Mouse (Mus musculus) liver, embryonic 14.5 days (tissue): Measurements from ENCODE around the gene Cacnb4. TPM values are rescaled to one million over a fixed set of nuclear protein-coding genes. Genes with fewer than 3 reads are reported as not detected.

Experiments
- ATAC-seq: fragments of 200-750 bp; cut with Nextera tagmentation; 2 replicates; pipeline ENCODE4 v1.8.0; 2017; ENCODE audit warnings: moderate number of reproducible peaks, mild to moderate bottlenecking, moderate library complexity; ENCODE audit not compliant: insufficient read depth
- DNase-seq, 3 experiments: peaks; one replicate each; pipeline ENCODE4 v3.0.0-alpha.2; 2012 to 2013; ENCODE audit warnings: low read depth in 3 of 3, low spot score in 3 of 3
- H3K27ac ChIP-seq: fragments of 300-500 bp; sonication (generic); 2 replicates; pipeline ENCODE4 v1.5.1; 2014; ENCODE audit warnings: moderate library complexity, mild to moderate bottlenecking, control low read depth, inconsistent platforms
- H3K27me3 ChIP-seq: fragments of 300-500 bp; sonication (generic); 2 replicates; pipeline ENCODE4 v1.6.1; 2014; ENCODE audit warnings: mild to moderate bottlenecking, low read length, moderate library complexity; ENCODE audit not compliant: control insufficient read depth, insufficient read depth
- H3K36me3 ChIP-seq: fragments of 300-500 bp; sonication (generic); replicated peaks from 2 replicates; pipeline ENCODE4 v1.6.1; 2014; ENCODE audit warnings: low read depth; ENCODE audit not compliant: control insufficient read depth, insufficient read depth
- H3K4me1 ChIP-seq, 2 experiments: fragments of 200-500 bp in 1 of 2; fragments of 300-500 bp in 1 of 2; sonication (generic) in 1 of 2; replicated peaks; 2 replicates each; pipeline ENCODE4 v1.6.1; 2012 to 2014; ENCODE audit warnings: antibody characterized with exemption in 1 of 2, inconsistent platforms in 1 of 2, low read length in 1 of 2; ENCODE audit not compliant: control insufficient read depth in 2 of 2, insufficient read depth in 2 of 2
- H3K4me2 ChIP-seq: fragments of 300-500 bp; sonication (generic); 2 replicates; pipeline ENCODE4 v1.6.1; 2014; ENCODE audit warnings: low read depth, mild to moderate bottlenecking, control low read depth, moderate library complexity
- H3K4me3 ChIP-seq, 2 experiments: fragments of 200-500 bp in 1 of 2; fragments of 300-500 bp in 1 of 2; sonication (generic) in 1 of 2; 2 replicates each; pipeline ENCODE4 v1.5.1; 2012 to 2014; ENCODE audit warnings: low read depth in 2 of 2, low read length in 2 of 2, mild to moderate bottlenecking in 2 of 2, control low read depth in 1 of 2, inconsistent platforms in 1 of 2, moderate library complexity in 1 of 2; ENCODE audit not compliant: insufficient read depth in 1 of 2
- H3K9ac ChIP-seq: fragments of 300-500 bp; sonication (generic); replicated peaks from 2 replicates; pipeline ENCODE4 v1.6.1; 2014; ENCODE audit warnings: mild to moderate bottlenecking, control low read depth, moderate library complexity
- H3K9me3 ChIP-seq: fragments of 300-500 bp; sonication (generic); 2 replicates; pipeline ENCODE4 v1.6.1; 2016; ENCODE audit warnings: low read length, mixed read lengths; ENCODE audit not compliant: control insufficient read depth
- CTCF ChIP-seq: IDR thresholded peaks from 2 replicates; pipeline ENCODE4 v1.5.1; 2016; ENCODE audit warnings: antibody characterized with exemption, low read depth, control low read depth
- EP300 ChIP-seq: IDR thresholded peaks from 2 replicates; pipeline ENCODE4 v1.6.1; 2016; ENCODE audit warnings: antibody characterized with exemption, low read depth
- WGBS: fragments of 180-500 bp; shearing (Covaris S2); extraction: QIAGEN DNeasy Blood & Tissue Kit; methylation state at CpG from one replicate; pipeline ENCODE4 v1.1.7; 2014; ENCODE audit not compliant: insufficient replicate concordance; 5-methylcytosine and 5-hydroxymethylcytosine counted together
- polyA plus RNA-seq, 2 experiments: library from polyadenylated mRNA; depleted of rRNA in 1 of 2; stranded (reverse) in 1 of 2; unstranded in 1 of 2; fragments of >200 nt; fragmentation: Nextera tagmentation in 1 of 2; extraction: Ambion mirVana in 1 of 2; gene quantifications; 2 replicates each; pipeline versions ENCODE4 v1.2.1 to v1.2.3; 2012 to 2014

The Cacnb4 gene
- polyA plus RNA-seq, 2 experiments = 0.06 to 0.19 TPM

GRCm38 (mm10) chr2:52435919-52436632, 240.6 kb downstream of the Cacnb4 start:
- Histone ChIP-seq H3K4me1 (0 out of 4 replicates have a peak, but pooled peaks cover 0 to 2% of the 10 kb centered on the region in 2 experiments), H3K36me3 (no peaks in the 10 kb centered on the region), H3K27me3 (no peaks in the 10 kb centered on the region), H3K4me3 (no peak overlapping the region), H3K9ac (no peak overlapping the region), H3K4me2 (no peak overlapping the region), H3K27ac (no peak overlapping the region), H3K9me3 (no peaks in the 10 kb centered on the region)
- ATAC-seq = no peak
- TF ChIP-seq EP300 (no peak), CTCF (no peak)
- no peak for DNase-seq
- WGBS = 70% methylated on average over 14 of the region's 14 CpGs

- H3K27ac ChIP-seq = no peak overlapping the region
- no peaks in the 10 kb centered on the region for H3K36me3 ChIP-seq
- no peak overlapping the region for H3K4me2 ChIP-seq
- no peak overlapping the region for H3K4me3 ChIP-seq
- DNase-seq = no peak
- H3K9me3 ChIP-seq = no peaks in the 10 kb centered on the region
- 72% methylated on average over 7 of the region's 7 CpGs for WGBS
- H3K9ac ChIP-seq = no peak overlapping the region
- no peaks in the 10 kb centered on the region for H3K27me3 ChIP-seq
- no peak for ATAC-seq
- TF ChIP-seq EP300 = no peak
- TF ChIP-seq CTCF = no peak
- H3K4me1 ChIP-seq = 0 out of 4 replicates have a peak, but pooled peaks cover 0 to 2% of the 10 kb centered on the region in 2 experiments
Observed at GRCm38 (mm10) chr2:52433365-52433764, 243.3 kb downstream of the Cacnb4 start.

- Histone ChIP-seq H3K9ac (no peak overlapping the region), H3K4me1 (peaks cover 5 to 15% of the 10 kb centered on the region in 2 experiments), H3K4me2 (no peak overlapping the region), H3K4me3 (no peak overlapping the region), H3K27ac (no peak overlapping the region), H3K9me3 (no peaks in the 10 kb centered on the region), H3K36me3 (no peaks in the 10 kb centered on the region), H3K27me3 (no peaks in the 10 kb centered on the region)
- no peak for TF ChIP-seq EP300
- TF ChIP-seq CTCF = no peak
- WGBS = 77% methylated on average over 3 of the region's 3 CpGs
- DNase-seq (no peak), ATAC-seq (no peak)
Observed at GRCm38 (mm10) chr2:52427383-52427782, 249.2 kb downstream of the Cacnb4 start.

GRCm38 (mm10) chr2:52426041-52426440, 250.6 kb downstream of the Cacnb4 start:
- Histone ChIP-seq H3K9ac (peak overlapping the region; percentile 84), H3K4me2 (peak overlapping the region; percentile 78), H3K27ac (no peak overlapping the region), H3K27me3 (no peaks in the 10 kb centered on the region), H3K4me3 (peak overlapping the region in 1 of 2 experiments; percentile 96; a peak in 2 of 4 replicates), H3K9me3 (no peaks in the 10 kb centered on the region), H3K36me3 (no peaks in the 10 kb centered on the region), H3K4me1 (peaks cover 19 to 28% of the 10 kb centered on the region in 2 experiments)
- DNase-seq = no peak
- 82% methylated on average over 3 of the region's 3 CpGs for WGBS
- no peak for ATAC-seq
- TF ChIP-seq EP300 = no peak
- no peak for TF ChIP-seq CTCF

- Histone ChIP-seq H3K4me3 (peak overlapping the region; percentile 72 to 96), H3K27me3 (no peaks in the 10 kb centered on the region), H3K27ac (peak overlapping the region; percentile 1; the same call in 1 of the 2 replicates), H3K36me3 (no peaks in the 10 kb centered on the region), H3K4me2 (peak overlapping the region; percentile 78), H3K9ac (peak overlapping the region; percentile 84), H3K4me1 (peaks cover 19 to 31% of the 10 kb centered on the region in 2 experiments), H3K9me3 (no peaks in the 10 kb centered on the region)
- WGBS = 21% methylated on average over 10 of the region's 10 CpGs
- ATAC-seq (no peak), DNase-seq (no peak)
- TF ChIP-seq EP300 = no peak
- no peak for TF ChIP-seq CTCF
Observed at GRCm38 (mm10) chr2:52425523-52425795, 251.2 kb downstream of the Cacnb4 start.
